Comparison of ENCODE assay signal across 7 mouse cellular contexts in genomic region chr9:65631354-65632021, GRCm38 (mm10). TPM values are rescaled to one million over a fixed set of nuclear protein-coding genes. Genes with fewer than 3 reads are reported as not detected.
A peak's percentile ranks its signal among the peaks of the same experiment; 100 is the strongest.
DNase-seq lines count a peak whose midpoint lies in the region; ATAC-seq and TF ChIP-seq lines count a peak whose summit lies in the region.

No protein-coding gene starts in this region.

- no peak overlapping the region for H3K27ac ChIP-seq in forebrain, postnatal 0 days (ENCODE audit: low read depth, low read length)
- H3K27ac ChIP-seq in liver, embryonic 11.5 days (ENCODE audit: low read depth, low read length) = 0 out of 2 replicates have a peak overlapping the region, but pooled peaks have one; percentile 23
- H3K27ac ChIP-seq in stomach, postnatal 0 days (replicated peaks) = peak overlapping the region; percentile 78

- peaks cover 29% of the 10 kb centered on the region for H3K27me3 ChIP-seq in forebrain, postnatal 0 days (ENCODE audit: insufficient read depth, low read length)
- H3K27me3 ChIP-seq in liver, embryonic 11.5 days (replicated peaks; ENCODE audit: control insufficient read depth, insufficient read depth, low read length) = peaks cover 55% of the 10 kb centered on the region
- H3K27me3 ChIP-seq in stomach, postnatal 0 days (ENCODE audit: control insufficient read depth, insufficient read depth, low read length) = no peaks in the 10 kb centered on the region

- no peak for TF ChIP-seq EP300 in stomach, postnatal 0 days (optimal IDR thresholded peaks at IDR 0.05)

- peak overlapping the region; percentile 98 for H3K4me2 ChIP-seq in forebrain, postnatal 0 days (ENCODE audit: low read depth)
- H3K4me2 ChIP-seq in liver, embryonic 11.5 days = peak overlapping the region; percentile 96
- peak overlapping the region; percentile 95 for H3K4me2 ChIP-seq in stomach, postnatal 0 days (replicated peaks; ENCODE audit: low read depth)

- no peaks in the 10 kb centered on the region for H3K36me3 ChIP-seq in forebrain, postnatal 0 days (ENCODE audit: insufficient read depth)
- H3K36me3 ChIP-seq in liver, embryonic 11.5 days (ENCODE audit: control insufficient read depth, insufficient read depth, low read length) = no peaks in the 10 kb centered on the region
- no peaks in the 10 kb centered on the region for H3K36me3 ChIP-seq in stomach, postnatal 0 days (ENCODE audit: control insufficient read depth, insufficient read depth, low read length)

- H3K4me1 ChIP-seq in forebrain, postnatal 0 days (ENCODE audit: insufficient read depth) = no peaks in the 10 kb centered on the region
- peaks cover 14% of the 10 kb centered on the region for H3K4me1 ChIP-seq in liver, embryonic 11.5 days (replicated peaks; ENCODE audit: control insufficient read depth, insufficient read depth, low read length)
- H3K4me1 ChIP-seq in stomach, postnatal 0 days (replicated peaks; ENCODE audit: control insufficient read depth, insufficient read depth) = no peaks in the 10 kb centered on the region

- DNase-seq in thymus, postnatal 0 days (ENCODE audit: low spot score) = peak; percentile 12
- DNase-seq in thymus, adult 18-20 months = no peak
- DNase-seq in forebrain, postnatal 0 days = no peak
- DNase-seq in liver, embryonic 11.5 days (ENCODE audit: low spot score) = peak; percentile 43
- DNase-seq in stomach, postnatal 0 days (ENCODE audit: low spot score) = no peak
- DNase-seq in frontal cortex, postnatal 14 days (ENCODE audit: low spot score in 2 of 2) = no peak
- DNase-seq in layer of hippocampus, adult 11-12 months (ENCODE audit: low spot score) = no peak

- TF ChIP-seq CTCF in forebrain, postnatal 0 days (IDR thresholded peaks at IDR 0.05; ENCODE audit: low read depth) = no peak
- no peak for TF ChIP-seq CTCF in stomach, postnatal 0 days (IDR thresholded peaks at IDR 0.05; ENCODE audit: low read depth)

- no peaks in the 10 kb centered on the region for H3K9me3 ChIP-seq in forebrain, postnatal 0 days (ENCODE audit: low read length)
- no peaks in the 10 kb centered on the region for H3K9me3 ChIP-seq in liver, embryonic 11.5 days (ENCODE audit: control insufficient read depth, low read length)
- H3K9me3 ChIP-seq in stomach, postnatal 0 days (ENCODE audit: control insufficient read depth, low read length) = no peaks in the 10 kb centered on the region

- 32% methylated on average over 16 of the region's 16 CpGs for WGBS in forebrain, postnatal 0 days
- WGBS in liver, embryonic 11.5 days = 6% methylated on average over 16 of the region's 16 CpGs
- WGBS in stomach, postnatal 0 days = 48% methylated on average over 16 of the region's 16 CpGs

- no peak for ATAC-seq in forebrain, postnatal 0 days
- ATAC-seq in liver, embryonic 11.5 days (replicated peaks; ENCODE audit: low FRiP score) = 0 out of 2 replicates have a peak, but pooled peaks have one; percentile 29
- ATAC-seq in stomach, postnatal 0 days (ENCODE audit: low FRiP score, low TSS enrichment) = no peak

- peak overlapping the region; percentile 51; the same call in 1 of the 2 replicates for H3K9ac ChIP-seq in forebrain, postnatal 0 days
- peak overlapping the region; percentile 74 for H3K9ac ChIP-seq in liver, embryonic 11.5 days (ENCODE audit: low read depth, low read length)
- peak overlapping the region; percentile 72 for H3K9ac ChIP-seq in stomach, postnatal 0 days (ENCODE audit: low read length)

- peak overlapping the region; percentile 62 for H3K4me3 ChIP-seq in forebrain, postnatal 0 days (ENCODE audit: low read depth, low read length)
- H3K4me3 ChIP-seq in liver, embryonic 11.5 days (ENCODE audit: low read depth, low read length) = peak overlapping the region; percentile 73
- H3K4me3 ChIP-seq in stomach, postnatal 0 days (ENCODE audit: low read depth, low read length) = peak overlapping the region; percentile 73

RNA-seq across cellular contexts. Expression of gene Rbpms2, which starts 2.0 kb away (rescaled TPM):
- 1.8 and 2.0 TPM in 2 replicates for polyA plus RNA-seq in thymus, postnatal 0 days (2015; fragmentation: Nextera tagmentation; extraction: Ambion mirVana)
- total RNA-seq in forebrain, postnatal 0 days (2014; rRNA removed) = 1.6 and 2.4 TPM in 2 replicates
- 2.8 and 3.3 TPM in 2 replicates for polyA plus RNA-seq in forebrain, postnatal 0 days (2015; fragmentation: Nextera tagmentation; extraction: Ambion mirVana)
- 34.8 and 36.5 TPM in 2 replicates for polyA plus RNA-seq in liver, embryonic 11.5 days (2014; fragmentation: Nextera tagmentation; extraction: Ambion mirVana)
- polyA plus RNA-seq in stomach, postnatal 0 days (2015; fragmentation: Nextera tagmentation; extraction: Ambion mirVana) = 18.1 and 19.9 TPM in 2 replicates

RNA-seq across cellular contexts. Expression of gene Oaz2, which starts 36.3 kb away (rescaled TPM):
- 113 and 118 TPM in 2 replicates for polyA plus RNA-seq in thymus, postnatal 0 days (2015; fragmentation: Nextera tagmentation; extraction: Ambion mirVana)
- total RNA-seq in forebrain, postnatal 0 days (2014; rRNA removed) = 284 and 301 TPM in 2 replicates
- polyA plus RNA-seq in forebrain, postnatal 0 days (2015; fragmentation: Nextera tagmentation; extraction: Ambion mirVana) = 374 and 392 TPM in 2 replicates
- polyA plus RNA-seq in liver, embryonic 11.5 days (2014; fragmentation: Nextera tagmentation; extraction: Ambion mirVana) = 119 and 123 TPM in 2 replicates
- 138 and 144 TPM in 2 replicates for polyA plus RNA-seq in stomach, postnatal 0 days (2015; fragmentation: Nextera tagmentation; extraction: Ambion mirVana)

RNA-seq across cellular contexts. Expression of gene Pif1, which starts 44.5 kb away (rescaled TPM):
- polyA plus RNA-seq in thymus, postnatal 0 days (2015; fragmentation: Nextera tagmentation; extraction: Ambion mirVana) = 14.4 and 17.4 TPM in 2 replicates
- 1.5 and 3.7 TPM in 2 replicates for total RNA-seq in forebrain, postnatal 0 days (2014; rRNA removed)
- polyA plus RNA-seq in forebrain, postnatal 0 days (2015; fragmentation: Nextera tagmentation; extraction: Ambion mirVana) = 0.75 and 1.0 TPM in 2 replicates
- 16.4 and 18.0 TPM in 2 replicates for polyA plus RNA-seq in liver, embryonic 11.5 days (2014; fragmentation: Nextera tagmentation; extraction: Ambion mirVana)
- 2.1 and 2.4 TPM in 2 replicates for polyA plus RNA-seq in stomach, postnatal 0 days (2015; fragmentation: Nextera tagmentation; extraction: Ambion mirVana)

RNA-seq across cellular contexts. Expression of gene Plekho2, which starts 51.6 kb away (rescaled TPM):
- polyA plus RNA-seq in thymus, postnatal 0 days (2015; fragmentation: Nextera tagmentation; extraction: Ambion mirVana) = 12.2 and 14.9 TPM in 2 replicates
- 5.2 and 5.4 TPM in 2 replicates for total RNA-seq in forebrain, postnatal 0 days (2014; rRNA removed)
- polyA plus RNA-seq in forebrain, postnatal 0 days (2015; fragmentation: Nextera tagmentation; extraction: Ambion mirVana) = 3.1 and 4.0 TPM in 2 replicates
- 29.5 and 30.3 TPM in 2 replicates for polyA plus RNA-seq in liver, embryonic 11.5 days (2014; fragmentation: Nextera tagmentation; extraction: Ambion mirVana)
- 9.6 and 10.6 TPM in 2 replicates for polyA plus RNA-seq in stomach, postnatal 0 days (2015; fragmentation: Nextera tagmentation; extraction: Ambion mirVana)

Comparison
In these comparisons a context has a peak if more than half of its experiments do, and no peak if none do; other contexts are left out.
1. DNase-seq: peak in thymus, postnatal 0 days (single experiment) and liver, embryonic 11.5 days (single experiment); none in thymus, adult 18-20 months (0 of 2), forebrain, postnatal 0 days (single experiment), stomach, postnatal 0 days (single experiment), frontal cortex, postnatal 14 days (0 of 2) and layer of hippocampus, adult 11-12 months (single experiment).
2. Peak in every context shown above with its lines, with median percentiles within 50 percentile points of each other: H3K4me2 ChIP-seq, H3K4me3 ChIP-seq and H3K9ac ChIP-seq.